Mouse (Mus musculus): ENCODE results near the gene Zdhhc14. TPM values are rescaled to one million over a fixed set of nuclear protein-coding genes. Genes with fewer than 3 reads are reported as not detected.

The Zdhhc14 gene
- total and polyA plus RNA-seq, 3 experiments: 0.34 to 1.3 (median 0.35) TPM

GRCm38 (mm10) chr17:5798221-5798801 is 306.0 kb downstream of the Zdhhc14 start:
- Histone ChIP-seq H3K79me2 (replicated peaks; ENCODE audit: control insufficient read depth, extremely low read depth, insufficient read depth, poor library complexity, severe bottlenecking) (no peaks in the 10 kb centered on the region), H3K4me3 (replicated peaks in 1 of 3; ENCODE audit: low read depth in 2 of 3, low read length in 2 of 3, poor library complexity in 1 of 3) (peak overlapping the region; percentile 40 to 65 (median 59)), H3K4me2 (ENCODE audit: insufficient read depth, low read depth, poor library complexity, severe bottlenecking) (peak overlapping the region; percentile 67), H3K27ac (ENCODE audit: insufficient read depth, low read depth) (peak overlapping the region; percentile 42), H3K9me3 (replicated peaks; ENCODE audit: low read length) (no peaks in the 10 kb centered on the region), H3K4me1 (ENCODE audit: control insufficient read depth in 1 of 2, insufficient read depth in 2 of 2) (peaks cover 44 to 69% of the 10 kb centered on the region in 2 experiments), H3K9ac (ENCODE audit: insufficient read depth, low read depth) (peak overlapping the region; percentile 79), H3K27me3 (replicated peaks) (no peaks in the 10 kb centered on the region), H3K36me3 (replicated peaks in 1 of 2; ENCODE audit: control insufficient read depth in 1 of 2, insufficient read depth in 1 of 2, low read length in 1 of 2) (peaks cover 0 to 4% of the 10 kb centered on the region in 2 experiments)
- TF ChIP-seq BHLHE40 (IDR thresholded peaks at IDR 0.05; ENCODE audit: low read depth, low read length) (peak; percentile 99), IRF4 (IDR thresholded peaks at IDR 0.05; ENCODE audit: low read depth, low read length) (peak; percentile 80), NRF1 (IDR thresholded peaks at IDR 0.05; ENCODE audit: low read depth, low read length) (0 out of 2 replicates have a peak, but pooled peaks have one; percentile 46), MAX (IDR thresholded peaks at IDR 0.05; ENCODE audit: low read length) (peak; percentile 98), CHD1 (IDR thresholded peaks at IDR 0.05; ENCODE audit: low read depth, low read length) (no peak), HCFC1 (IDR thresholded peaks at IDR 0.05; ENCODE audit: low read depth, low read length) (peak; percentile 59; the same call in 1 of the 2 replicates), RCOR1 (conservative IDR thresholded peaks at IDR 0.05; ENCODE audit: low read depth, low read length) (peak; percentile 72), MXI1 (IDR thresholded peaks at IDR 0.05; ENCODE audit: low read depth, low read length) (peak; percentile 98), MEF2A (IDR thresholded peaks at IDR 0.05; ENCODE audit: borderline replicate concordance, low read depth, low read length) (peak; percentile 60), MAFK (IDR thresholded peaks at IDR 0.05; ENCODE audit: insufficient replicate concordance, low read length) (0 out of 2 replicates have a peak, but pooled peaks have one; percentile 57), ZMIZ1 (IDR thresholded peaks at IDR 0.05; ENCODE audit: low read depth, low read length) (peak; percentile 62; the same call in 1 of the 2 replicates), EP300 (IDR thresholded peaks at IDR 0.05; ENCODE audit: low read length) (peak; percentile 53), UBTF (IDR thresholded peaks at IDR 0.05; ENCODE audit: low read depth, low read length) (no peak), TCF12 (IDR thresholded peaks at IDR 0.05; ENCODE audit: low read depth, low read length) (peak; percentile 71; the same call in 1 of the 2 replicates), ETS1 (conservative IDR thresholded peaks at IDR 0.05; ENCODE audit: low read depth, low read length) (peak; percentile 95), PAX5 (IDR thresholded peaks at IDR 0.05; ENCODE audit: low read length) (no peak), ZKSCAN1 (IDR thresholded peaks at IDR 0.05; ENCODE audit: borderline replicate concordance, low read depth, low read length) (no peak), ZNF384 (IDR thresholded peaks at IDR 0.05; ENCODE audit: low read depth, low read length) (no peak), SIN3A (IDR thresholded peaks at IDR 0.05; ENCODE audit: low read length) (peak; percentile 75), POLR2A (IDR thresholded peaks at IDR 0.05; ENCODE audit: low read depth, low read length) (peak; percentile 74), MYC (IDR thresholded peaks at IDR 0.05; ENCODE audit: low read depth, low read length) (peak; percentile 98), JUND (conservative IDR thresholded peaks at IDR 0.05; ENCODE audit: low read depth, low read length) (peak; percentile 64), E2F4 (IDR thresholded peaks at IDR 0.05; ENCODE audit: insufficient replicate concordance, low read depth, low read length) (no peak), ELF1 (IDR thresholded peaks at IDR 0.05; ENCODE audit: low read depth, low read length) (peak; percentile 88), CHD2 (IDR thresholded peaks at IDR 0.05; ENCODE audit: low read length) (peak; percentile 50; the same call in 1 of the 2 replicates), CTCF (conservative IDR thresholded peaks at IDR 0.05 in 1 of 2, IDR thresholded peaks at IDR 0.05 in 1 of 2; ENCODE audit: low read depth in 2 of 2, low read length in 2 of 2) (no peak), POLR2AphosphoS2 (IDR thresholded peaks at IDR 0.05; ENCODE audit: low read depth, low read length) (no peak; the same call in 1 of the 2 replicates), SMC3 (IDR thresholded peaks at IDR 0.05; ENCODE audit: low read depth, low read length) (peak; percentile 35), ZC3H11A (IDR thresholded peaks at IDR 0.05; ENCODE audit: low read depth, low read length) (no peak), USF1 (IDR thresholded peaks at IDR 0.05; ENCODE audit: low read depth, low read length) (peak; percentile 44), KAT2A (IDR thresholded peaks at IDR 0.05; ENCODE audit: insufficient replicate concordance, low read length) (no peak), RAD21 (IDR thresholded peaks at IDR 0.05; ENCODE audit: low read depth, low read length) (no peak; the same call in none of the 2 replicates), NELFE (IDR thresholded peaks at IDR 0.05; ENCODE audit: low read depth, low read length) (peak; percentile 71), GABPA (IDR thresholded peaks at IDR 0.05; ENCODE audit: insufficient replicate concordance, low read depth, low read length) (no peak), JUN (IDR thresholded peaks at IDR 0.05; ENCODE audit: insufficient read depth, low read depth, low read length) (peak; percentile 79), MAZ (IDR thresholded peaks at IDR 0.05; ENCODE audit: low read depth, low read length) (peak; percentile 69), USF2 (conservative IDR thresholded peaks at IDR 0.05; ENCODE audit: low read depth, low read length) (no peak), TBP (conservative IDR thresholded peaks at IDR 0.05; ENCODE audit: low read depth, low read length) (peak; percentile 61; the same call in 1 of the 2 replicates)
- DNase-seq (ENCODE audit: extremely low read depth): peak; percentile 91
- dilution Hi-C loops (cut with MboI; ENCODE audit: extremely low pct_ligation_motif_present, extremely low pct_unique_long_range_greater_than_20kb, low sequenced_read_pairs) (no loop called here), in situ Hi-C loops (cut with MboI; ENCODE audit: low pct_ligation_motif_present, low pct_unique_long_range_greater_than_20kb, low sequenced_read_pairs) (loop anchor here (5.0 to 10.0 kb wide), 4 partner anchors 34 to 206 kb away; no protein-coding TSS in a partner anchor)

All from CH12.LX (cell line).